ENCODE assay signal across 18 mouse cellular contexts in genomic region chr11:44303786-44304185, GRCm38 (mm10).
"Had no signal": no experiment of that assay in that cellular context is flagged by ENCODE, and none has a peak within 500 bp of the region (broad histone marks: within the 10 kb centered on the region; RNA-seq: fewer than 3 reads in every experiment).

No protein-coding gene starts in this region.

- H3K9me3 ChIP-seq: midbrain, embryonic 10.5 days; midbrain, embryonic 12.5 days; neural tube, embryonic 13.5 days; neural tube, embryonic 15.5 days had no signal

- H3K9ac ChIP-seq: lung, embryonic 14.5 days; midbrain, embryonic 12.5 days; neural tube, embryonic 13.5 days; neural tube, embryonic 15.5 days had no signal

- DNase-seq: lung, embryonic 14.5 days; lung, postnatal 10 days; lung, postnatal 4 days; midbrain, embryonic 14.5 days; retina, postnatal 1 day; right cerebral cortex, adult 18-20 months; right cerebral cortex, postnatal 25 days; right cerebral cortex, postnatal 4 days; spleen, adult 18-20 months; thymus, adult 18-20 months; thymus, postnatal 14 days; thymus, postnatal 36 days had no signal

- ATAC-seq: midbrain, embryonic 16.5 days had no signal

- H3K27ac ChIP-seq: midbrain, embryonic 10.5 days; midbrain, embryonic 12.5 days; neural tube, embryonic 13.5 days; neural tube, embryonic 15.5 days had no signal

- H3K36me3 ChIP-seq: midbrain, embryonic 10.5 days; midbrain, embryonic 12.5 days; neural tube, embryonic 13.5 days; neural tube, embryonic 15.5 days had no signal

- H3K4me2 ChIP-seq: lung, embryonic 14.5 days; midbrain, embryonic 12.5 days; neural tube, embryonic 13.5 days; neural tube, embryonic 15.5 days had no signal

- H3K4me3 ChIP-seq: midbrain, embryonic 10.5 days; midbrain, embryonic 12.5 days; myocyte; neural tube, embryonic 13.5 days; neural tube, embryonic 15.5 days had no signal

- H3K4me1 ChIP-seq: midbrain, embryonic 10.5 days; midbrain, embryonic 12.5 days; neural tube, embryonic 15.5 days had no signal

- H3K27me3 ChIP-seq: midbrain, embryonic 12.5 days; neural tube, embryonic 13.5 days; neural tube, embryonic 15.5 days had no signal
